Mouse (Mus musculus): ENCODE data around the gene Gm5890.
"Not testable (repeated sequence)": the region's sequence is repeated elsewhere in the genome, so short reads cannot be mapped to it uniquely, and the experiment has no call there.

Gene Gm5890

GRCm38 (mm10) chr7:20262734-20263133 lies at the start of gene Gm5890:
Gm5890 (minus strand) TSS chr7:20262834.
- not testable (repeated sequence) for DNase-seq

- not testable (repeated sequence) for DNase-seq
Observed at GRCm38 (mm10) chr7:20233728-20234127, 28.9 kb downstream of the Gm5890 start, which contains the start of gene Gm4498. Gm4498 (minus strand) TSS chr7:20233828.

Data from cerebellum, adult 9-11 months (tissue).